Comparison of ENCODE assay signal across 7 mouse cellular contexts in the genomic region with DNA sequence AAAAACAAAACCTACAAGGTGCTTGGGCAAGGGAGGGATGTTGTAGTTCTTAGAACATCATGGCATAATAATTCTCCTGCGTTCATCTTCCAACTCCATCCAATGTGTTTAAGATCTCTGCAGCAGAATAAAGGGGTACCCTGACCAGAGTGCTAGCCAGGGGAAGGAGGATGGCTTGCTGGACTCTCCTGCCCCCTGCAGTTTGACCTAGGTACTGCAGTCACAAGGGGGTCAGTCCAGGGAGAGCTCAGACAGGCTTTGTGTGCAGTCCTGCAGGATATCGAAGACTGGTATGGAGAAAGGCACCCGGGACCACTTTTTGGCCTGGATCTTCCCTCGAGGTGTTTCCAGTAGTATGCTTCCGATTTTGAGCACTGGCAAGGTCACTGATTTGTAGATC. TPM values are rescaled to one million over a fixed set of nuclear protein-coding genes. Genes with fewer than 3 reads are reported as not detected.
DNase-seq lines count a peak whose midpoint lies in the region.

No protein-coding gene starts in this region.

- peak; percentile 71 for DNase-seq in urinary bladder, postnatal 14 days (ENCODE audit: low spot score)
- DNase-seq in urinary bladder, postnatal 10 days (ENCODE audit: low spot score): no peak
- peak; percentile 51 to 69 for DNase-seq in adrenal gland, postnatal 4 days (ENCODE audit: low spot score in 2 of 2)
- DNase-seq in forelimb bud, embryonic 11.5 days (ENCODE audit: low read depth, low spot score): peak; percentile 77
- peak; percentile 86 for DNase-seq in kidney, postnatal 10 days
- peak; percentile 62 to 86 for DNase-seq in lung, postnatal 4 days
- DNase-seq in spleen, postnatal 10 days (ENCODE audit: low spot score in 2 of 2): peak; percentile 74 to 85

RNA-seq across cellular contexts. Expression of a gene that starts 2.7 kb away (rescaled TPM):
- total RNA-seq in adrenal gland, postnatal 4 days (2021): under 1 TPM; 0.59 to 0.64 TPM

RNA-seq across cellular contexts. Expression of a gene that starts 9.1 kb away (rescaled TPM):
- 10 to 100 TPM; 12.6 to 14.2 TPM for total RNA-seq in adrenal gland, postnatal 4 days (2021)

RNA-seq across cellular contexts. Expression of a gene that starts 17.3 kb away (rescaled TPM):
- total RNA-seq in adrenal gland, postnatal 4 days (2021): 10 to 100 TPM; 54.4 to 56.9 TPM

RNA-seq across cellular contexts. Expression of a gene that starts 18.7 kb away (rescaled TPM):
- 1 to 10 TPM in 1 of 2 experiments, under 1 TPM in 1; 0.51 to 1.0 TPM for total RNA-seq in adrenal gland, postnatal 4 days (2021)

RNA-seq across cellular contexts. Expression of a gene that starts 43.1 kb away (rescaled TPM):
- 100 to 1,000 TPM; 171 to 182 TPM for total RNA-seq in adrenal gland, postnatal 4 days (2021)
